Mouse (Mus musculus) thymus, adult 2 months (tissue): ENCODE data around the gene Ubqlnl.

ENCODE experiments used
- CTCF ChIP-seq: fragments of 200-500 bp; IDR thresholded peaks from 2 replicates; pipeline ENCODE4 v1.5.1; 2012; ENCODE audit warnings: mild to moderate bottlenecking, control low read depth, low read length, moderate library complexity, borderline replicate concordance; ENCODE audit not compliant: control insufficient read depth, poor library complexity, insufficient read depth; ENCODE audit errors: extremely low read depth
- POLR2A ChIP-seq: fragments of 200-500 bp; IDR thresholded peaks from 2 replicates; pipeline ENCODE4 v1.6.1; 2012; ENCODE audit warnings: mild to moderate bottlenecking, low read length, control low read depth, moderate library complexity; ENCODE audit not compliant: control insufficient read depth, poor library complexity, insufficient read depth; ENCODE audit errors: extremely low read depth

- no peak for TF ChIP-seq POLR2A
- no peak for TF ChIP-seq CTCF
Measured at GRCm38 (mm10) chr7:104183292-104183691, 32.9 kb upstream of the Ubqlnl start, which contains the start of gene Olfr648.
